Mouse (Mus musculus): ENCODE data around the gene Pgf. TPM values are rescaled to one million over a fixed set of nuclear protein-coding genes. Genes with fewer than 3 reads are reported as not detected.

The Pgf gene
- polyA plus RNA-seq, 1 experiment from 2014 or later, result 7.2 TPM

DNA sequence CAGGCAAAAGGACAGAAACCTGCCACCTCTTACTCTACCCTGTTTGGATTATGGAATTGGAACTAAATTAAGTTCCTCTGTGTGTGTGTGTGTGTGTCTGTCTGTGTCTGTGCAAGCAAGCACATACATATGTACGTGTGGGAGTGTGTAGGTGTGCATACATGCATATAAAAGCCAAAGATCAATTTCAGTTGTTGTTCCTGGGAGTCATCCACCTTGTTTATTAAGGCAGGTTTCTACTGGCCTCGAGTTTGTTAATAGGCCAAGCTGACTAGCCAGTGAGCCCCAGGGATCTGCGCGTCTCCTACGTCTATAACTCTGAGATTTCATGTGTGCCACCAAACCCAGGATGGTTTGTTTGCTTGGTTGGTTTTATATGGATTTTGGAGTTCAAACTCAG is 52.8 kb downstream of the Pgf start:
- no peak overlapping the region for H3K9ac ChIP-seq (replicated peaks; ENCODE audit: low read depth, low read length)
- H3K4me2 ChIP-seq (ENCODE audit: low read length), result no peak overlapping the region
- no peak overlapping the region for H3K4me3 ChIP-seq (replicated peaks; ENCODE audit: low read length)
- no peaks in the 10 kb centered on the region for H3K27me3 ChIP-seq (replicated peaks; ENCODE audit: control insufficient read depth, insufficient read depth, low read length)
- no peak for ATAC-seq
- peaks cover 44% of the 10 kb centered on the region for H3K36me3 ChIP-seq (ENCODE audit: control insufficient read depth, insufficient read depth)
- 94% methylated on average over 5 of the region's 5 CpGs for WGBS
- no peaks in the 10 kb centered on the region for H3K4me1 ChIP-seq (replicated peaks; ENCODE audit: control insufficient read depth, insufficient read depth, low read length)
- H3K27ac ChIP-seq (ENCODE audit: low read length), result no peak overlapping the region
- H3K9me3 ChIP-seq (ENCODE audit: control insufficient read depth, low read length), result no peaks in the 10 kb centered on the region

DNA sequence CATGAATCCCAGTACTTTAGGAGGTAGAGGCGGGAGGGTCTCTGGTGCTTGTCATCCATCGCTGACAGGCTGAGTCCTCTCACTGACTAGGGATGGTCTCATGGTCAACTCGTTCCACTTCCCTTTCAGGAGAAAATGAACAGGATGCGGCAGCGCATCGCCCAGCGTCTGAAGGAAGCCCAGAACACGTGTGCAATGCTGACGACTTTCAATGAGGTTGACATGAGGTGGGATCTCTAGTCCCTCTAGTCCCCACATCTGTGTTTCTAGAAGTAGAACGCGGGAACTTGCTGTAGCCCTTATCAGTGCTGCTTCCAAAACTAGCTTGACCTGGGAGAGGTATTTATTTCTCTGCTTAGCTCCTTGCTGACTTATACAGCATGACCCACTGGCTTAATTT is 53.9 kb downstream of the Pgf start:
- no peak overlapping the region for H3K9ac ChIP-seq (replicated peaks; ENCODE audit: low read depth, low read length)
- H3K36me3 ChIP-seq (ENCODE audit: control insufficient read depth, insufficient read depth), result peaks cover 43% of the 10 kb centered on the region
- no peaks in the 10 kb centered on the region for H3K9me3 ChIP-seq (ENCODE audit: control insufficient read depth, low read length)
- no peak overlapping the region for H3K4me3 ChIP-seq (replicated peaks; ENCODE audit: low read length)
- no peak overlapping the region for H3K4me2 ChIP-seq (ENCODE audit: low read length)
- no peak for ATAC-seq
- WGBS, result 96% methylated on average over 11 of the region's 11 CpGs
- H3K4me1 ChIP-seq (replicated peaks; ENCODE audit: control insufficient read depth, insufficient read depth, low read length), result no peaks in the 10 kb centered on the region
- no peaks in the 10 kb centered on the region for H3K27me3 ChIP-seq (replicated peaks; ENCODE audit: control insufficient read depth, insufficient read depth, low read length)
- no peak overlapping the region for H3K27ac ChIP-seq (ENCODE audit: low read length)

DNA sequence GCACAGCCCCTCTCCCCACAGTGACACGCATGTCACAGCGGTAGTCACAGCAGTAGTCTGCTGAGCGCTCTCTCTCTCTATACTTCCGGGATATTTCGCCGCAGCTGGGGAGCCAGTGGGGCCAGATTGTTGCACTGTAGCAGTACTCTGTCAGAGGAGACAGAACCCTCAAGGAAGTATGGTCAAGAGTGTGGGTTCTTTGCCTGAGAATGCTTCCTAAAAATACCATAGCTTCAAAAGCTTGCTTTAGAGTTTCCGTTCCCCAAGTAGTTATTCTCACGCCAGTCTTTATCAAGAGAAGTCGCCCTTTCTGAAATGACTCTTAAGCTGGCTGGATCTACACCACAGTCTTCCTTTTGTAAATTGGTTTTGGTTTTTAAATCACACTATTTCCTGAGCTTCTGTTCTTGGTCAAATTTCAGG is 54.5 kb downstream of the Pgf start:
- peaks cover 38% of the 10 kb centered on the region for H3K36me3 ChIP-seq (ENCODE audit: control insufficient read depth, insufficient read depth)
- WGBS, result 96% methylated on average over 9 of the region's 9 CpGs

DNA sequence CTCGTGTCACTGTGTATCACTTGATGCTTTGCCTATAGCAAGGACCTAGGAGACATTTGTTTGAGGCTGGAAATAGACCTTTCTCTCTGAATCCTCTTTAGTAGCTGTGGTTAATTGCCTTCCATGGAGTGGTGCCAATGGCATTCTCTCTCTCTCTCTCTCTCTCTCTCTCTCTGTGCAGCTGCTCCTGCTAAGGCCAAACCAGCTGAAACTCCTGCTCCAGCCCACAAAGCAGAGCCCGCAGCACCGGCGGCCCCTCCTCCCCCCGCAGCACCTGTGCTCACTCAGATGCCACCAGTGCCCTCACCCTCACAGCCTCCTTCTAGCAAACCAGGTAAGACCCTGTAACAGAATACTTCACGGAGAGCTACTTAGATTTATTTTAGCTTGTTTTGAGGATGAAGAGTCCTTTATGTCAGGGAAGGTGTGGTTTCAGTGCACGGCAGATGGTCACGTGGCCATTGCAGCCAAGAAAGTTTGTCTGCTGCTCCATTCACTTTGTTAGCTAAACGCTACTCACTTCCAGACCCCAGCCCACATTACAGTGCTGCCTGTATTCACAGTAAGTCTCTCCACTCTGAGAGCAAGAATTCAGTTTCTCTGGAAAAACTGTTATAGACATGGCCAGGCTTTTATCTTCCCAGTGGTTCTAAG is 55.7 kb downstream of the Pgf start:
- Histone ChIP-seq H3K36me3 (ENCODE audit: control insufficient read depth, insufficient read depth) (peaks cover 35% of the 10 kb centered on the region), H3K4me2 (ENCODE audit: low read length) (no peak overlapping the region), H3K4me3 (replicated peaks; ENCODE audit: low read length) (no peak overlapping the region), H3K4me1 (replicated peaks; ENCODE audit: control insufficient read depth, insufficient read depth, low read length) (no peaks in the 10 kb centered on the region), H3K9me3 (ENCODE audit: control insufficient read depth, low read length) (no peaks in the 10 kb centered on the region), H3K9ac (replicated peaks; ENCODE audit: low read depth, low read length) (no peak overlapping the region), H3K27me3 (replicated peaks; ENCODE audit: control insufficient read depth, insufficient read depth, low read length) (no peaks in the 10 kb centered on the region), H3K27ac (ENCODE audit: low read length) (no peak overlapping the region; the same call in 1 of the 2 replicates)
- WGBS, result 65% methylated on average over 9 of the region's 9 CpGs
- no peak for ATAC-seq

More for the DNA sequence above, 54.5 kb downstream of the Pgf start:
- Histone ChIP-seq H3K27ac (ENCODE audit: low read length) (no peak overlapping the region), H3K9me3 (ENCODE audit: control insufficient read depth, low read length) (no peaks in the 10 kb centered on the region), H3K27me3 (replicated peaks; ENCODE audit: control insufficient read depth, insufficient read depth, low read length) (no peaks in the 10 kb centered on the region), H3K4me1 (replicated peaks; ENCODE audit: control insufficient read depth, insufficient read depth, low read length) (no peaks in the 10 kb centered on the region), H3K4me3 (replicated peaks; ENCODE audit: low read length) (no peak overlapping the region), H3K4me2 (ENCODE audit: low read length) (no peak overlapping the region), H3K9ac (replicated peaks; ENCODE audit: low read depth, low read length) (no peak overlapping the region)
- no peak for ATAC-seq

Other genes starting within 250 kb of the Pgf start
- gene Fcf1, start 206.9 kb downstream of the Pgf start, polyA plus RNA-seq (2015; fragmentation: Nextera tagmentation; extraction: Ambion mirVana), result 108 and 118 TPM in 2 replicates
- gene Arel1, start 206.9 kb downstream of the Pgf start, polyA plus RNA-seq (2015; fragmentation: Nextera tagmentation; extraction: Ambion mirVana), result 39.3 and 43.5 TPM in 2 replicates
- gene Ylpm1, start 181.5 kb downstream of the Pgf start, polyA plus RNA-seq (2015; fragmentation: Nextera tagmentation; extraction: Ambion mirVana), result 43.6 and 43.8 TPM in 2 replicates
- 1.6 and 2.1 TPM in 2 replicates for gene Prox2, start 67.0 kb downstream of the Pgf start, polyA plus RNA-seq (2015; fragmentation: Nextera tagmentation; extraction: Ambion mirVana)
- 102 and 106 TPM in 2 replicates for gene Dlst, start 67.0 kb downstream of the Pgf start, polyA plus RNA-seq (2015; fragmentation: Nextera tagmentation; extraction: Ambion mirVana)
- 23.7 and 30.8 TPM in 2 replicates for gene Rps6kl1, start 26.5 kb downstream of the Pgf start, polyA plus RNA-seq (2015; fragmentation: Nextera tagmentation; extraction: Ambion mirVana)
- 76.9 and 86.3 TPM in 2 replicates for gene Eif2b2, start 41.7 kb upstream of the Pgf start, polyA plus RNA-seq (2015; fragmentation: Nextera tagmentation; extraction: Ambion mirVana)
- 10.7 and 11.7 TPM in 2 replicates for gene Mlh3, start 92.8 kb upstream of the Pgf start, polyA plus RNA-seq (2015; fragmentation: Nextera tagmentation; extraction: Ambion mirVana)
- 46.9 and 52.8 TPM in 2 replicates for gene Acyp1, start 110.6 kb upstream of the Pgf start, polyA plus RNA-seq (2015; fragmentation: Nextera tagmentation; extraction: Ambion mirVana)
- 0.86 and 0.98 TPM in 2 replicates for gene Zc2hc1c, start 110.8 kb upstream of the Pgf start, polyA plus RNA-seq (2015; fragmentation: Nextera tagmentation; extraction: Ambion mirVana)
- 13.2 and 13.9 TPM in 2 replicates for gene Nek9, start 161.6 kb upstream of the Pgf start, polyA plus RNA-seq (2015; fragmentation: Nextera tagmentation; extraction: Ambion mirVana)
- gene Tmed10, start 197.1 kb upstream of the Pgf start, polyA plus RNA-seq (2015; fragmentation: Nextera tagmentation; extraction: Ambion mirVana), result 150 and 175 TPM in 2 replicates

All from forebrain, embryonic 16.5 days (tissue).